Mouse (Mus musculus) monocyte, adult 59 days (primary cell): ENCODE data around the gene Olfr469. TPM values are rescaled to one million over a fixed set of nuclear protein-coding genes. Genes with fewer than 3 reads are reported as not detected.

ENCODE experiments used
- total RNA-seq, 2 experiments: library from RNA; stranded (reverse); gene quantifications; one replicate each; pipeline ENCODE4 v1.2.4; 2023

The Olfr469 gene
- total RNA-seq, result not detected

GRCm38 (mm10) chr7:107825441-107825840 lies at the start of gene Olfr469:
TSS of gene Olfr469 (minus strand) at chr7:107825541.

GRCm38 (mm10) chr7:107847390-107847789 lies 22.0 kb upstream of the Olfr469 start, which contains the start of gene Olfr470:
TSS of gene Olfr470 (minus strand) at chr7:107847490.

GRCm38 (mm10) chr7:107811963-107812362 lies 13.4 kb downstream of the Olfr469 start, which contains the start of gene Olfr467:
TSS of gene Olfr467 (plus strand) at chr7:107812263.

GRCm38 (mm10) chr7:107801108-107801507 lies 24.2 kb downstream of the Olfr469 start, which contains the start of gene Ovch2:
TSS of gene Ovch2 (minus strand) at chr7:107801208.

Other genes starting within 250 kb of the Olfr469 start
- 10 to 100 TPM; 35.0 to 38.0 TPM for gene Ppfibp2, start 230.3 kb downstream of the Olfr469 start, total RNA-seq
- gene 5330417H12Rik, start 200.4 kb downstream of the Olfr469 start, total RNA-seq, result not detected
- not detected for gene Cyb5r2, start 67.5 kb downstream of the Olfr469 start, total RNA-seq
- not detected for gene Ovch2, start 24.3 kb downstream of the Olfr469 start, total RNA-seq
- not detected for gene Olfr467, start 13.3 kb downstream of the Olfr469 start, total RNA-seq
- not detected for gene Olfr470, start 21.9 kb upstream of the Olfr469 start, total RNA-seq
- gene Olfr472, start 72.4 kb upstream of the Olfr469 start, total RNA-seq, result under 1 TPM in 1 of 2 experiments, not detected in 1; 0.08 TPM
- gene Olfr473, start 104.9 kb upstream of the Olfr469 start, total RNA-seq, result not detected
- gene Olfr474, start 129.1 kb upstream of the Olfr469 start, total RNA-seq, result not detected
- not detected for gene Olfr476, start 139.3 kb upstream of the Olfr469 start, total RNA-seq
- gene Olfr477, start 161.2 kb upstream of the Olfr469 start, total RNA-seq, result not detected
- not detected for gene Olfr478, start 208.4 kb upstream of the Olfr469 start, total RNA-seq
- not detected for gene Olfr479, start 225.2 kb upstream of the Olfr469 start, total RNA-seq
- gene Olfr480, start 241.8 kb upstream of the Olfr469 start, total RNA-seq, result not detected